8 mouse cellular contexts compared by ENCODE assay signal in genomic region chr16:96191531-96192506, GRCm38 (mm10). TPM values are rescaled to one million over a fixed set of nuclear protein-coding genes. Genes with fewer than 3 reads are reported as not detected.
DNase-seq lines count a peak whose midpoint lies in the region; ATAC-seq and TF ChIP-seq lines count a peak whose summit lies in the region.

Gene Lca5l (minus strand): TSS chr16:96192271.

- H3K4me2 ChIP-seq in forebrain, embryonic 12.5 days, result peak within 1 kb of the TSS; percentile 73
- H3K4me2 ChIP-seq in heart, postnatal 0 days (ENCODE audit: low read depth, low read length), result peak within 1 kb of the TSS; percentile 92
- H3K4me2 ChIP-seq in liver, embryonic 16.5 days (ENCODE audit: low read depth, low read length), result peak within 1 kb of the TSS; percentile 91
- H3K4me2 ChIP-seq in neural tube, embryonic 13.5 days, result peak within 1 kb of the TSS; percentile 67

- TF ChIP-seq CTCF in E14TG2a.4 (conservative IDR thresholded peaks at IDR 0.05; ENCODE audit: low read length), result no peak
- no peak for TF ChIP-seq CTCF in heart, postnatal 0 days (IDR thresholded peaks at IDR 0.05; ENCODE audit: low read depth)
- no peak for TF ChIP-seq CTCF in testis, adult 2 months (IDR thresholded peaks at IDR 0.05; ENCODE audit: control insufficient read depth, insufficient read depth, insufficient replicate concordance, low read depth, low read length)

- peak within 1 kb of the TSS; percentile 84 for H3K9ac ChIP-seq in forebrain, embryonic 12.5 days
- peak within 1 kb of the TSS; percentile 64 for H3K9ac ChIP-seq in heart, postnatal 0 days (replicated peaks; ENCODE audit: low read depth, low read length)
- peak within 1 kb of the TSS; percentile 58; the same call in 1 of the 2 replicates for H3K9ac ChIP-seq in liver, embryonic 16.5 days (ENCODE audit: low read depth, low read length)
- H3K9ac ChIP-seq in neural tube, embryonic 13.5 days, result peak within 1 kb of the TSS; percentile 82

- peak; percentile 98 for ATAC-seq in forebrain, embryonic 12.5 days (ENCODE audit: low FRiP score)
- ATAC-seq in heart, postnatal 0 days (ENCODE audit: insufficient read depth, low read depth), result peak; percentile 97
- peak; percentile 98 for ATAC-seq in liver, embryonic 16.5 days (ENCODE audit: low read depth)
- peak; percentile 98 for ATAC-seq in neural tube, embryonic 13.5 days (ENCODE audit: low read depth)

- TF ChIP-seq POLR2A in testis, adult 2 months (IDR thresholded peaks at IDR 0.05; ENCODE audit: control insufficient read depth, low read depth, low read length), result peak; percentile 96

- no peaks in the 10 kb centered on the region for H3K36me3 ChIP-seq in E14TG2a.4 (ENCODE audit: insufficient read depth, low read length)
- H3K36me3 ChIP-seq in forebrain, embryonic 12.5 days (replicated peaks), result no peaks in the 10 kb centered on the region
- no peaks in the 10 kb centered on the region for H3K36me3 ChIP-seq in heart, postnatal 0 days (replicated peaks; ENCODE audit: control insufficient read depth, insufficient read depth, low read length)
- no peaks in the 10 kb centered on the region for H3K36me3 ChIP-seq in liver, embryonic 16.5 days (ENCODE audit: control insufficient read depth, insufficient read depth)
- H3K36me3 ChIP-seq in neural tube, embryonic 13.5 days, result no peaks in the 10 kb centered on the region
- H3K36me3 ChIP-seq in testis, adult 2 months (ENCODE audit: control insufficient read depth, insufficient read depth, low read length), result no peaks in the 10 kb centered on the region; the same call in 1 of the 2 replicates

- peak; percentile 97 for DNase-seq in c-Kit-positive CD71-positive TER-119-positive erythroid progenitor cells, embryonic 14.5 days (ENCODE audit: low spot score)
- peak; percentile 98 for DNase-seq in heart, postnatal 0 days (ENCODE audit: low spot score)
- peak; percentile 100 for DNase-seq in kidney, postnatal 4 days

- no peak for TF ChIP-seq EP300 in heart, postnatal 0 days (IDR thresholded peaks at IDR 0.05; ENCODE audit: low read depth)

- peak within 1 kb of the TSS; percentile 63 for H3K27ac ChIP-seq in forebrain, embryonic 12.5 days
- peak within 1 kb of the TSS; percentile 90 for H3K27ac ChIP-seq in heart, postnatal 0 days (ENCODE audit: low read depth)
- no peak within 1 kb of the TSS for H3K27ac ChIP-seq in liver, embryonic 16.5 days (ENCODE audit: low read length)
- peak within 1 kb of the TSS; percentile 81 for H3K27ac ChIP-seq in neural tube, embryonic 13.5 days (replicated peaks)
- peak within 1 kb of the TSS; percentile 88 for H3K27ac ChIP-seq in testis, adult 2 months (ENCODE audit: control insufficient read depth, insufficient read depth, low read depth, low read length)

- peak within 1 kb of the TSS; percentile 96 for H3K4me3 ChIP-seq in E14TG2a.4 (replicated peaks; ENCODE audit: low read length)
- peak within 1 kb of the TSS; percentile 90 for H3K4me3 ChIP-seq in forebrain, embryonic 12.5 days (replicated peaks)
- H3K4me3 ChIP-seq in heart, postnatal 0 days (ENCODE audit: low read depth, low read length), result peak within 1 kb of the TSS; percentile 91
- H3K4me3 ChIP-seq in liver, embryonic 16.5 days (ENCODE audit: low read depth, low read length), result peak within 1 kb of the TSS; percentile 72
- peak within 1 kb of the TSS; percentile 75 for H3K4me3 ChIP-seq in neural tube, embryonic 13.5 days
- H3K4me3 ChIP-seq in testis, adult 2 months (ENCODE audit: control insufficient read depth, low read depth, low read length), result peak within 1 kb of the TSS; percentile 82

- peaks cover 11% of the 10 kb centered on the region; the same call in 1 of the 2 replicates for H3K9me3 ChIP-seq in E14TG2a.4 (ENCODE audit: low read length)
- no peaks in the 10 kb centered on the region for H3K9me3 ChIP-seq in forebrain, embryonic 12.5 days
- no peaks in the 10 kb centered on the region for H3K9me3 ChIP-seq in heart, postnatal 0 days (replicated peaks; ENCODE audit: control insufficient read depth, low read length)
- no peaks in the 10 kb centered on the region for H3K9me3 ChIP-seq in liver, embryonic 16.5 days (replicated peaks; ENCODE audit: control insufficient read depth, low read length)
- H3K9me3 ChIP-seq in neural tube, embryonic 13.5 days, result no peaks in the 10 kb centered on the region

- WGBS in forebrain, embryonic 12.5 days, result under 1% methylated on average over 77 of the region's 77 CpGs
- under 1% methylated on average over 77 of the region's 77 CpGs for WGBS in heart, postnatal 0 days
- WGBS in liver, embryonic 16.5 days (ENCODE audit: insufficient replicate concordance), result 1% methylated on average over 77 of the region's 77 CpGs
- WGBS in neural tube, embryonic 13.5 days, result under 1% methylated on average over 77 of the region's 77 CpGs

- H3K27me3 ChIP-seq in E14TG2a.4 (ENCODE audit: insufficient read depth, low read length), result peaks cover 16% of the 10 kb centered on the region
- 0 out of 2 replicates have a peak, but pooled peaks cover 3% of the 10 kb centered on the region for H3K27me3 ChIP-seq in forebrain, embryonic 12.5 days
- no peaks in the 10 kb centered on the region for H3K27me3 ChIP-seq in heart, postnatal 0 days (ENCODE audit: control insufficient read depth, insufficient read depth, low read length)
- peaks cover 11% of the 10 kb centered on the region for H3K27me3 ChIP-seq in liver, embryonic 16.5 days (ENCODE audit: control insufficient read depth, insufficient read depth, low read depth, low read length)
- H3K27me3 ChIP-seq in neural tube, embryonic 13.5 days, result no peaks in the 10 kb centered on the region
- no peaks in the 10 kb centered on the region for H3K27me3 ChIP-seq in testis, adult 2 months (ENCODE audit: control insufficient read depth, insufficient read depth, low read length)

- peaks cover 17% of the 10 kb centered on the region for H3K4me1 ChIP-seq in E14TG2a.4 (replicated peaks; ENCODE audit: low read depth, low read length)
- H3K4me1 ChIP-seq in forebrain, embryonic 12.5 days, result peaks cover 8% of the 10 kb centered on the region
- H3K4me1 ChIP-seq in heart, postnatal 0 days (ENCODE audit: control insufficient read depth, insufficient read depth), result 0 out of 2 replicates have a peak, but pooled peaks cover 6% of the 10 kb centered on the region
- no peaks in the 10 kb centered on the region; the same call in 1 of the 2 replicates for H3K4me1 ChIP-seq in liver, embryonic 16.5 days (ENCODE audit: control insufficient read depth, low read depth, low read length)
- H3K4me1 ChIP-seq in neural tube, embryonic 13.5 days (replicated peaks), result peaks cover 7% of the 10 kb centered on the region
- H3K4me1 ChIP-seq in testis, adult 2 months (ENCODE audit: control insufficient read depth, insufficient read depth, low read length), result peaks cover 6% of the 10 kb centered on the region

RNA-seq across cellular contexts. Expression of gene Lca5l, which starts in this region (rescaled TPM):
- polyA plus RNA-seq in forebrain, embryonic 12.5 days (2016; fragmentation: Nextera tagmentation; extraction: Ambion mirVana), result 1.3 and 1.6 TPM in 2 replicates
- total RNA-seq in heart, postnatal 0 days (2014; rRNA removed; ENCODE audit: low replicate concordance), result 1.5 and 3.4 TPM in 2 replicates
- polyA plus RNA-seq in heart, postnatal 0 days (2015; fragmentation: Nextera tagmentation; extraction: Ambion mirVana), result 2.3 TPM in 2 replicates
- 0.02 and 0.05 TPM in 2 replicates for polyA plus RNA-seq in liver, embryonic 16.5 days (2015; fragmentation: Nextera tagmentation; extraction: Ambion mirVana)
- 1.6 TPM in 2 replicates for polyA plus RNA-seq in neural tube, embryonic 13.5 days (2015; fragmentation: Nextera tagmentation; extraction: Ambion mirVana)
- 40.3 and 41.7 TPM in 2 replicates for polyA plus RNA-seq in testis, adult 2 months (2012; rRNA removed)

Comparison
In these comparisons a context has a peak if more than half of its experiments do, and no peak if none do; other contexts are left out.
1. RNA of gene Lca5l (polyA plus RNA-seq): 40.3 to 41.7 TPM in testis, adult 2 months; 2.3 TPM in heart, postnatal 0 days, 1.6 TPM in neural tube, embryonic 13.5 days, 1.3 to 1.6 TPM in forebrain, embryonic 12.5 days and 0.02 to 0.05 TPM in liver, embryonic 16.5 days; every median in the first group is over 10 times any median in the second.
2. Peak in ATAC-seq, H3K4me3 ChIP-seq, H3K9ac ChIP-seq and H3K4me2 ChIP-seq in liver, embryonic 16.5 days; RNA of the gene not detected or under 1 TPM.
3. Peak in every context shown above with its lines, with median percentiles within 50 percentile points of each other: H3K4me3 ChIP-seq, DNase-seq, ATAC-seq, H3K4me2 ChIP-seq and H3K9ac ChIP-seq.